Mouse (Mus musculus): ENCODE measurements around the gene Dhx9. TPM values are rescaled to one million over a fixed set of nuclear protein-coding genes. Genes with fewer than 3 reads are reported as not detected.
"Not testable (repeated sequence)": the region's sequence is repeated elsewhere in the genome, so short reads cannot be mapped to it uniquely, and the experiment has no call there.

The Dhx9 gene
- 1.5 and 3.3 TPM in 2 replicates for polyA plus RNA-seq (2012; rRNA removed)

DNA sequence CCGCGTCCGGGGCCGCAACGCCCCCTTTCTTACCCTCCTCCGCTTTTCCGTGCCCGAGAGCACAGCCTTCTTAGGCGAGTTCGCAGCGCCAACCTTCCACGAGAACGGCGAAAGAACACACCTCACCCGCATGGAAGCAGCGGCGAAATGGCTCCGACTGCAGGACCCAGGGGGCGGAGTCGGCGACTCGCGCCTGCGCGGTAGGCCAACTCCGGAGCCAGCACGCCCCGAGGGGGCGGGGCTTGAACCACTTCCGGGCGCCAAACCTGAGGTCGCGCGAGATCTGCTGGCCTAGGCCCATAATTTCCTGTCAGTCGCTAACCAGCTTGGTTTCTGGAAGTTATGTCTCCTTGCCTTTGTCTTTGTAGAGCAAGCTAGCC, at the start of gene Dhx9:
Gene Dhx9, minus strand, starts transcription at position 161 of the 380 bp plus-strand sequence.
- peaks cover 4% of the 10 kb centered on the region; the same call in 1 of the 2 replicates for H3K36me3 ChIP-seq (ENCODE audit: control insufficient read depth, insufficient read depth, low read length)
- peak within 1 kb of the TSS; percentile 90 for H3K4me3 ChIP-seq (ENCODE audit: low read depth, low read length)
- H3K4me1 ChIP-seq (ENCODE audit: control insufficient read depth, insufficient read depth, insufficient read length, low read length): 0 out of 2 replicates have a peak, but pooled peaks cover 3% of the 10 kb centered on the region
- WGBS: under 1% methylated on average over 35 of the region's 35 CpGs
- no peak for TF ChIP-seq CTCF (IDR thresholded peaks at IDR 0.05; ENCODE audit: extremely low read depth, insufficient read length, insufficient replicate concordance, low read depth, low read length)
- peak; percentile 94 for TF ChIP-seq POLR2A (IDR thresholded peaks at IDR 0.05; ENCODE audit: low read depth, low read length)
- H3K27ac ChIP-seq (ENCODE audit: insufficient read depth, low read depth, low read length): peak within 1 kb of the TSS; percentile 63
- H3K27me3 ChIP-seq (ENCODE audit: control insufficient read depth, insufficient read depth, low read length): no peaks in the 10 kb centered on the region

DNA sequence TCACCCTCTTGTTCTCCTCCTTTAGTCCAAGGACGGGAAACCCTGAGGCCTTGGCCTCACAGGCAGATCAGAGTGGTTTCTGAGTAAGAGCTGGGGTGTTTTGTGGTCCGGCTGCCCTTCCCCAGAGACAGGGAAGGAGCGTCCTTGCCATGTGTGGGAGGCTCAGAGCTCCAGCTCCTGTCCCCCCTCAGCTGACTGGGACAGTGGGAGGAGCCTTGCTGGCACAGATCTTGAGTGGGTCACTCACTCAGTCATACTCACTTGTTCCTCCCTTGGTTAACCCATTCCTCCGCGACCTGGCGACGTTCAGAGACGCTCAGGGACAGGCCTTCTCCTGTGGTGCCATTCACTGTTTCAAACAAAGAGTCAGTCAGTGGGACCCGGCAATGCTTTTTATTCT, 48.2 kb upstream of the Dhx9 start:
- peaks cover 4% of the 10 kb centered on the region; the same call in 1 of the 2 replicates for H3K4me1 ChIP-seq (ENCODE audit: control insufficient read depth, insufficient read depth, insufficient read length, low read length)
- H3K27ac ChIP-seq (ENCODE audit: insufficient read depth, low read depth, low read length): no peak overlapping the region
- no peak overlapping the region for H3K4me3 ChIP-seq (ENCODE audit: low read depth, low read length)
- H3K27me3 ChIP-seq (ENCODE audit: control insufficient read depth, insufficient read depth, low read length): no peaks in the 10 kb centered on the region
- 82% methylated on average over 9 of the region's 9 CpGs for WGBS
- no peaks in the 10 kb centered on the region for H3K36me3 ChIP-seq (ENCODE audit: control insufficient read depth, insufficient read depth, low read length)
- no peak for TF ChIP-seq POLR2A (IDR thresholded peaks at IDR 0.05; ENCODE audit: low read depth, low read length)
- no peak for TF ChIP-seq CTCF (IDR thresholded peaks at IDR 0.05; ENCODE audit: extremely low read depth, insufficient read length, insufficient replicate concordance, low read depth, low read length)

DNA sequence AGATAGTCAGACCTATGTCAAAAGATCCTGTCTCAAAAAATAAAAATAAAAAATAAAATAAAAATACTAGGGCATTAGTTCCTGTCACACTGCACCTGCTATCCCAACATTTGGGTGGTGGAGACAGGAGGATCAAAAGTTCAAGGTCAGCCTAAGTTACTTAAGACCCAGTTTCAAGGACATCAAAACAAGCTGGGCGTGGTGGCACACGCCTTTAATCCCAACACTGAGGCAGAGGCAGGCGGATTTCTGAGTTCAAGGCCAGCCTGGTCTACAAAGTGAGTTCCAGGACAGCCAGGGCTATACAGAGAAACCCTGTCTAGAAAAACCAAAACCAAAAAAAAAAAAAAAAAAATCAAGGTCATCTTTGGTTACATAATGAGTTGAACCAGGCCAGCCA, 45.4 kb upstream of the Dhx9 start:
- H3K27ac ChIP-seq (ENCODE audit: insufficient read depth, low read depth, low read length); H3K4me3 ChIP-seq (ENCODE audit: low read depth, low read length): not testable (repeated sequence)
- 76% methylated on average over 3 of the region's 3 CpGs for WGBS

DNA sequence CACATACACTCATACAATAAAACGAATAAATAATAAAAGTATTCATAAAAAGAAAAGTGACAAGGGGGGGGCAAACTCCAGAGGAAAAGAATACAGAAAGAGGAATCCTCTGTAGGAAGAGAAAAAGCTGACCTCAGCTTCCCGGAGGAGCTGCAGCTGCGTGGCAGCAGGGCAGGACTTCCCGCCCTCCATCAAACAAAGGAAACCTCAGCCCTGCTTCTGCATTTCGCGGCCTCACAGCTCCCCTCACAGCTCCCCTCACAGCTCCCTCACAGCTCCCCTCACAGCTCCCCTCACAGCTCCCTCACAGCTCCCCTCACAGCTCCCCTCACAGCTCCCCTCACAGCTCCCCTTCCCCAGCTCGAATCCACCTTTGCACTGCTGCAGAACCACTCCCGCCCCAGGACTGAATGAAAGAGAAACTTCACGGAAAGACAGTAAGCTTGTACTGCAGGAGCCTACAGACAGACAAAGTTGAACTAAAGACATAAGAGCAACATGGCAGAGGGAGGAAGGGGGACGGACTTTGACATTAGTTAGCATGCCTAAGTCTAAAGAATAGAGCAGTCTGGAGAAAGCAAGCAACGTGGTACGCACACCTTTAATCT, 44.9 kb upstream of the Dhx9 start:
- Histone ChIP-seq H3K4me3 (ENCODE audit: low read depth, low read length) (peak overlapping the region; percentile 49), H3K4me1 (ENCODE audit: control insufficient read depth, insufficient read depth, insufficient read length, low read length) (peaks cover 4% of the 10 kb centered on the region; the same call in 1 of the 2 replicates), H3K27me3 (ENCODE audit: control insufficient read depth, insufficient read depth, low read length) (no peaks in the 10 kb centered on the region), H3K36me3 (ENCODE audit: control insufficient read depth, insufficient read depth, low read length) (no peaks in the 10 kb centered on the region), H3K27ac (ENCODE audit: insufficient read depth, low read depth, low read length) (no peak overlapping the region)
- 8% methylated on average over 12 of the region's 12 CpGs for WGBS
- no peak for TF ChIP-seq CTCF (IDR thresholded peaks at IDR 0.05; ENCODE audit: extremely low read depth, insufficient read length, insufficient replicate concordance, low read depth, low read length)
- no peak for TF ChIP-seq POLR2A (IDR thresholded peaks at IDR 0.05; ENCODE audit: low read depth, low read length)

More for the DNA sequence above, 45.4 kb upstream of the Dhx9 start:
- H3K27me3 ChIP-seq (ENCODE audit: control insufficient read depth, insufficient read depth, low read length); H3K4me1 ChIP-seq (ENCODE audit: control insufficient read depth, insufficient read depth, insufficient read length, low read length); H3K36me3 ChIP-seq (ENCODE audit: control insufficient read depth, insufficient read depth, low read length): not testable (repeated sequence)

DNA sequence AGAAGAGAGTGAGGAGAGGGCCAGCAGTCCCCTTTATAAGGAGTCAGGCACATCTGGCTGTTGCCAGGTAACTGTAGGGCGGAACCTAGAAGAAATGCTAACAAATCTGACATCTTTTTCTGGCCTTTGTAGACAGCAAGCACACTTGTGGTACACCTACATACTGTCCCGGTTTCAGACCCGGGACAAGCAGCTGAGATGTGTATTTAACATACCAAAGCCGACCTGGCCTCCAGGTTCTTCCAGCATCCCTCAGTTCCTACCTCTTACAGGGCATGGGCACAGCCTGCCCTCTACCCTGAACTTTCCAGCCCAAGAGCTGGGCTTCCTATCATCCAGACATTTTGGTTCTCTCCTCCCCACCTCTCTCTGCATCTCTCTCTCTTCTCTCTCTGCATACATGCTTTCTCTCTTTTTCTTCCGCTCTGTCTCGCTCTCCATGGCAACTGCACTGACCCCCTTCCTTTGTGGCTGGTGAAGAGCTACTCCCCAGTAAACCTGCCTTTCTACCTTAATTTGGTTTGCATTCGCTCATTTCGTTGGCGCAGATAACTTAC, 44.3 kb upstream of the Dhx9 start:
- 50% methylated on average over 9 of the region's 9 CpGs for WGBS
- Histone ChIP-seq H3K36me3 (ENCODE audit: control insufficient read depth, insufficient read depth, low read length) (no peaks in the 10 kb centered on the region), H3K4me3 (ENCODE audit: low read depth, low read length) (no peak overlapping the region), H3K27me3 (ENCODE audit: control insufficient read depth, insufficient read depth, low read length) (no peaks in the 10 kb centered on the region), H3K4me1 (ENCODE audit: control insufficient read depth, insufficient read depth, insufficient read length, low read length) (peaks cover 4% of the 10 kb centered on the region; the same call in 1 of the 2 replicates), H3K27ac (ENCODE audit: insufficient read depth, low read depth, low read length) (no peak overlapping the region)
- TF ChIP-seq CTCF (IDR thresholded peaks at IDR 0.05; ENCODE audit: extremely low read depth, insufficient read length, insufficient replicate concordance, low read depth, low read length) (no peak), POLR2A (IDR thresholded peaks at IDR 0.05; ENCODE audit: low read depth, low read length) (no peak)

DNA sequence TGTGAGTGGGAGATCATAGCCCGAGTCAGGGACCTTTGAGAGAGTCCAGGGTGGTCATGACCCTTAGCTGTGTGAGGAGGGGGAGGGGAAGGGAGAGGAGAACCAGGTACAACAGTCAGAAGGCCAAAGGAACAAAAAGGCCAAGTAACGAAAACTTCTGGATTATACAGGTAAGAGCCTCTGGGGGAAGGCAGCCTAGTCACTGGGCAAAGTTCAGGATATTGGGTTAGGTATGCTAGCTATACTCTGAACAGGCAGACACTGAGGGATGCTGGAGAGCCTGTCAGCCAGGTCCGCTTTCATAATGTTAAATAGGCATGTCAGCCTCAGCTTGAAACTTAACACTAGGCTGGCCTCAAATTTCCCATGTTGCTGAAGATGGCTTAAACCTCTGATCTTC, 34.7 kb upstream of the Dhx9 start:
- H3K27me3 ChIP-seq (ENCODE audit: control insufficient read depth, insufficient read depth, low read length): no peaks in the 10 kb centered on the region
- 41% methylated on average over 3 of the region's 3 CpGs for WGBS
- no peak overlapping the region for H3K27ac ChIP-seq (ENCODE audit: insufficient read depth, low read depth, low read length)
- TF ChIP-seq POLR2A (IDR thresholded peaks at IDR 0.05; ENCODE audit: low read depth, low read length) (no peak), CTCF (IDR thresholded peaks at IDR 0.05; ENCODE audit: extremely low read depth, insufficient read length, insufficient replicate concordance, low read depth, low read length) (no peak)
- H3K4me1 ChIP-seq (ENCODE audit: control insufficient read depth, insufficient read depth, insufficient read length, low read length): no peaks in the 10 kb centered on the region
- H3K4me3 ChIP-seq (ENCODE audit: low read depth, low read length): no peak overlapping the region
- H3K36me3 ChIP-seq (ENCODE audit: control insufficient read depth, insufficient read depth, low read length): no peaks in the 10 kb centered on the region

- no peak for TF ChIP-seq POLR2A (IDR thresholded peaks at IDR 0.05; ENCODE audit: low read depth, low read length)
- TF ChIP-seq CTCF (IDR thresholded peaks at IDR 0.05; ENCODE audit: extremely low read depth, insufficient read length, insufficient replicate concordance, low read depth, low read length): no peak
- Histone ChIP-seq H3K4me1 (ENCODE audit: control insufficient read depth, insufficient read depth, insufficient read length, low read length) (peaks cover 2% of the 10 kb centered on the region; the same call in 1 of the 2 replicates), H3K27ac (ENCODE audit: insufficient read depth, low read depth, low read length) (no peak overlapping the region), H3K27me3 (ENCODE audit: control insufficient read depth, insufficient read depth, low read length) (no peaks in the 10 kb centered on the region), H3K36me3 (ENCODE audit: control insufficient read depth, insufficient read depth, low read length) (no peaks in the 10 kb centered on the region), H3K4me3 (ENCODE audit: low read depth, low read length) (no peak overlapping the region)
- WGBS: 31% methylated on average over 12 of the region's 12 CpGs
Measured at GRCm38 (mm10) chr1:153515368-153515767, 27.9 kb upstream of the Dhx9 start.

Measured in small intestine, adult 2 months (tissue).